Mouse (Mus musculus) heart, adult 2 months (tissue): ENCODE results near the gene Spock3. TPM values are rescaled to one million over a fixed set of nuclear protein-coding genes. Genes with fewer than 3 reads are reported as not detected.

Experiments
- DNase-seq, 2 experiments: peaks; one replicate each; pipeline ENCODE4 v3.0.0; 2021
- H3K27ac ChIP-seq: fragments of 200-600 bp; 2 replicates; pipeline ENCODE4 v1.8.1; 2022
- H3K27me3 ChIP-seq: fragments of 200-500 bp; 2 replicates; pipeline ENCODE4 v1.6.1; 2012; ENCODE audit warnings: mild to moderate bottlenecking, low read length, inconsistent platforms, mixed read lengths; ENCODE audit not compliant: control insufficient read depth, insufficient read depth
- H3K36me3 ChIP-seq: fragments of 200-500 bp; 2 replicates; pipeline ENCODE4 v1.6.1; 2012; ENCODE audit warnings: low read length, inconsistent platforms; ENCODE audit not compliant: control insufficient read depth, insufficient read depth
- H3K4me1 ChIP-seq: fragments of 200-500 bp; 2 replicates; pipeline ENCODE4 v1.6.1; 2011; ENCODE audit warnings: low read length; ENCODE audit not compliant: control insufficient read depth, insufficient read depth
- H3K4me3 ChIP-seq: fragments of 200-600 bp; 2 replicates; pipeline ENCODE4 v1.8.1; 2022
- H3K79me2 ChIP-seq: fragments of 200-500 bp; replicated peaks from 2 replicates; pipeline ENCODE4 v1.6.1; 2012; ENCODE audit warnings: mild to moderate bottlenecking, inconsistent platforms, low read length, moderate library complexity, mixed read lengths; ENCODE audit not compliant: control insufficient read depth, insufficient read depth
- H3K9ac ChIP-seq: fragments of 200-500 bp; 2 replicates; pipeline ENCODE4 v1.6.1; 2012; ENCODE audit warnings: low read depth, mild to moderate bottlenecking, control low read depth, inconsistent platforms, low read length, mixed read lengths
- CTCF ChIP-seq: fragments of 200-600 bp; IDR thresholded peaks from 2 replicates; pipeline ENCODE4 v1.8.1; 2022; ENCODE audit warnings: antibody characterized with exemption, mild to moderate bottlenecking, moderate library complexity
- EP300 ChIP-seq: fragments of 200-500 bp; IDR thresholded peaks from 2 replicates; pipeline ENCODE4 v1.6.1; 2011; ENCODE audit warnings: low read depth, low read length, control low read depth; ENCODE audit not compliant: insufficient read depth
- POLR2A ChIP-seq: fragments of 200-500 bp; IDR thresholded peaks from 2 replicates; pipeline ENCODE4 v1.6.1; 2011; ENCODE audit warnings: mild to moderate bottlenecking, low read depth, low read length, control low read depth; ENCODE audit not compliant: insufficient read depth
- WGBS: fragments of 180-500 bp; shearing (Covaris S2); methylation state at CpG from one replicate; pipeline ENCODE4 v1.1.7; 2018; 5-methylcytosine and 5-hydroxymethylcytosine counted together
- intact Hi-C: fragments of 180-260 bp; cut with DNase I; formaldehyde crosslinking; loops from one replicate; pipeline ENCODE4 v1.15.1; 2025
- long read RNA-seq: library from polyadenylated mRNA; stranded (forward); transcript quantifications from one replicate; pipeline ENCODE4 v2.0.0, GENCODE M21; 2021
- polyA plus RNA-seq: library from polyadenylated mRNA; depleted of rRNA; stranded (reverse); fragments of >200 nt; gene quantifications from 2 replicates; pipeline ENCODE4 v1.2.3, GENCODE M21; 2012; rRNA removed
- total RNA-seq, 2 experiments: library from RNA; stranded (reverse); gene quantifications; 2 replicates each; pipeline ENCODE4 v1.2.3; 2021

Gene Spock3
- total RNA-seq (under 1 TPM in 1 of 2 experiments, not detected in 1; 0.14 TPM), polyA plus RNA-seq (0.08 and 0.18 TPM in 2 replicates)
- long read RNA-seq: 0 reads

DNA sequence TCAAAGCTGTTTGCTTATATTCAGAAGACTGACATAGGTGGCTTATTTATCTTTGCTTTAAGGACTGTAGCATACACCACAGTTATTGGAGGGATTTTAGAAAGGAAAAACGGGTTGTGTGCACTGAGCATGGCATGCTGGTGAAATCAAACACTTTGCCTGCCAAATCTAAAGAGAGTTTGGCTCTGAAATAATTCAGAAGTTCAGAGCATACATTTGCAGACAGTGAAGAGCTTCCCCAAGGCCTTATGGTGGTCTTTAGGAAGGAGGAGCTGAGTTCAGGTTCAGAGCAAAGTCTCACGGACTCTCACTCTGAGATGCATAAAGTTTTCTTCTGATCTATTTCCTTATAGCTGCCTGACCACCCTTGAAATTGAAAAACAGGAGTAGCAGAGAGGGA, at the start of gene Spock3:
Spock3 (plus strand) TSS at position 301 of the 400 bp plus-strand sequence.
- H3K4me1 ChIP-seq: no peaks in the 10 kb centered on the region
- TF ChIP-seq POLR2A: no peak
- no peak for TF ChIP-seq EP300
- peaks cover 4% of the 10 kb centered on the region; the same call in 1 of the 2 replicates for H3K27me3 ChIP-seq
- H3K79me2 ChIP-seq: no peaks in the 10 kb centered on the region
- no peak within 1 kb of the TSS for H3K4me3 ChIP-seq
- H3K27ac ChIP-seq: no peak within 1 kb of the TSS
- intact Hi-C loops: no loop called here
- H3K9ac ChIP-seq: no peak within 1 kb of the TSS
- H3K36me3 ChIP-seq: no peaks in the 10 kb centered on the region
- WGBS: 42% methylated on average over 2 of the region's 2 CpGs
- no peak for DNase-seq

DNA sequence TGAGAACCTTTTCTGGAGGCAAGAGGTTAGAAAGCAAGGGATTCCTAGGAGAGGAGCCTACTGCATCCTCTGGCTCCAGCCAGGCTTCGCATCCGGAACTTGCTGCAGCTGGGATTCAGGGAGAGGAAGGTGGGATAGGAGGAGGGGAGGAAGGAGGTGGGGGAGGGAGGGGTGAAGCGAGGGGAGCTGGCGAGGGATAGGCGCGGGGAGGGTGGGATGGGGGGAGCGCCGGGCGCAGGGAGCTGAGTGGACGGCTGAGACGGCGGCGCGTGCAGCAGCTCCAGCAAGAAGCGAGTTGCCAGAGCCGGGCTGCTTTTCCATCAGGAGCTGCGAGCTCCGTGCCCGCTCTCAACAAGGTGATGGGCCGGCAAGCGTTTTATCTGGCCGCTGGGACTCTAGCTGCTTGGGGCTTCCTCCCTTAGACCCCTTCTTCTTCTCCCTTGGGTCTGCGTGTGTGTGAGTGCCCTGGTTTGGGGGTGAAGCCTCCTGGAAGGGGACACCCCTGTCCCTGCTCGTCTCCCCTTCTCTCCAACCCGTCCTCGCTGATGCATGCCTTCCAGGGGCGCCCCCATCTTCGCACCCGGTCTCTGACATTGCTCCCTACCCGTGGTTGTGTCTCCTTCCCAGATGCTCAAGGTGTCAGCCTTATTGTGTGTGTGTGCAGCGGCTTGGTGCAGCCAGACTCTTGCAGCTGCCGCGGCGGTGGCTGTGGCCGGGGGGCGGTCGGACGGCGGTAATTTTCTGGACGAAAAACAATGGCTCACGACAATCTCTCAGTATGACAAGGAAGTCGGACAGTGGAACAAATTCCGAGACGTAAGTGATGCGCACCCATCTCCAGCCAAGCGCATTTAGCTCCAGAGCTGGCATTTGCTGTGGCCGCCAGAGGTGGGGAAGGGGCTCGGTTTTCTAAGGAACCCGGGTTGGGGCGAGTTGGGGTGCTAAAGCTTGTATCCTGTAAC, 645 bp downstream of the Spock3 start:
- Histone ChIP-seq H3K4me3 (no peak overlapping the region), H3K27me3 (peaks cover 4% of the 10 kb centered on the region; the same call in 1 of the 2 replicates), H3K36me3 (no peaks in the 10 kb centered on the region), H3K79me2 (no peaks in the 10 kb centered on the region), H3K9ac (no peak overlapping the region), H3K4me1 (no peaks in the 10 kb centered on the region), H3K27ac (no peak overlapping the region)
- no peak for TF ChIP-seq EP300
- no peak for TF ChIP-seq POLR2A
- TF ChIP-seq CTCF: no peak
- WGBS: 1% methylated on average over 48 of the region's 50 CpGs
- intact Hi-C loops: no loop called here
- no peak for DNase-seq

DNA sequence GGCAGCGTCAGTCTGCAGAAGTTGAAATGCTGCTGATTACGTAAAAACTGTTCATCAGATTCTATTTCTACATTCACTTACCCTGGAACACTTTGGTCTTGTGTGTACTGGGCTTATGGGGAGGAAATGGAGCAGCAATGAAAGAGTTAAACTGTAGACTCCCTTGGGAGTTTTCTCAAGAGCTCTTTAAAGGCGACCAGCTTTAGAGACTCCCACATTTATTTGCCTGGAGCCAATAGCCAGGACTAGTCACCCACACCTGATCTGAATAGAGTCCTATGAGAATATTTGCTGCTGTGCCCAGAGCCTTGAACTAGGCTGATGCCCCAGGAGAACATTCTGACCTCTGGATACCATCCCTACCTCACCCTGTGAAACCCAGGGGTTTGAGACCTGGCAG, 1.7 kb downstream of the Spock3 start:
- intact Hi-C loops: no loop called here
- WGBS: 32% methylated on average over 3 of the region's 3 CpGs
- DNase-seq: no peak
- TF ChIP-seq CTCF (no peak), POLR2A (no peak), EP300 (no peak)
- no peak overlapping the region for H3K27ac ChIP-seq
- H3K36me3 ChIP-seq: no peaks in the 10 kb centered on the region
- H3K4me3 ChIP-seq: no peak overlapping the region
- no peak overlapping the region for H3K9ac ChIP-seq
- no peaks in the 10 kb centered on the region for H3K79me2 ChIP-seq
- H3K4me1 ChIP-seq: no peaks in the 10 kb centered on the region
- peaks cover 4% of the 10 kb centered on the region; the same call in 1 of the 2 replicates for H3K27me3 ChIP-seq

DNA sequence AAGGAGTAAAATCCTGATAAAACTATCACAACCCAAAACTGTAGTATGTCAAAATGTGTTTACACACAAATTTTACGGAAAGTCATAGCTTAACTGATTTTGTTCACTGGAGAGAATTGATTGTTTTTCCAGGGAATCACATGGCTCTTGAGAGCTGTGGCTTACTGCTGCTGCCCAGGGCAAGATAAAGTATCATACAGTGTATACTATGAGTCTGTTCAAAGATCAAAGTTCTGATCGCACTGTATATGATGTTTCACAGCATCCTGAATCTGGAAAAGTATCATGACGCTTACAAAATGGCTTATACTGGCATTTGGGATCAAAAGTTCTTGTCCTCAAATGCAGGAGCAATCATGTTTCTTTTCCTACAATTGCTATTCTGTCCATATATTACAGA, 11.8 kb downstream of the Spock3 start:
- DNase-seq: no peak
- 81% methylated on average over 3 of the region's 3 CpGs for WGBS
- intact Hi-C loops: no loop called here
- no peak overlapping the region for H3K9ac ChIP-seq
- TF ChIP-seq POLR2A: no peak
- no peak for TF ChIP-seq EP300
- TF ChIP-seq CTCF: no peak
- no peak overlapping the region for H3K4me3 ChIP-seq
- no peaks in the 10 kb centered on the region for H3K36me3 ChIP-seq
- H3K27ac ChIP-seq: no peak overlapping the region
- no peaks in the 10 kb centered on the region for H3K27me3 ChIP-seq
- H3K4me1 ChIP-seq: no peaks in the 10 kb centered on the region
- no peaks in the 10 kb centered on the region for H3K79me2 ChIP-seq

DNA sequence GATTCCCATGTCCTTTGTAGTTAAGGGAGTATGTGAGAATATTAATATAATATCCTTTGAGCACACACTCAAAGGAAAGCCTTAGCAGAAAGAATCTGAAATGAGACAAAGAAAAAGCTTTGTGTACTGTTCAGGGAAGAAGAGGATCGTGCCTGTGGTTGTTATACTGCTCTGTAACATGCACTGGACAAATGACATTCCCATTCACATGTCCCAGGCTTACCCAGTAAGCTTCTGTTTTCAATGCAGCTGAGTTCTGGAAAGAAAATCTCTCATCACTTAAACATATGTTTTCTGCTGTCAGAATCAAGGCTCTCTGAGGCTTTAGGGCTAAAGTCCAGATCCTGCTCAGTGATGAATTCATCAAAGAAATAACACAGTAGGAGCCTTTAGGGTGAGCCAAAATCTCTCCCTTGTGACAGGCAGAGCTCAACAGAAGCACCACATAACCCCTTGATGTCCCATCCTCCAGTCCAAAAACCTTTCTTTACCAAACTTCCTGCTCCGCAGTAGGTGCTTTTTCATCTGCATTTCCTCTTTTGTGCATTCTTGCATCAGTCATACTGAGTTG, 19.1 kb downstream of the Spock3 start:
- no peak for TF ChIP-seq POLR2A
- TF ChIP-seq CTCF: no peak
- TF ChIP-seq EP300: no peak
- intact Hi-C loops: no loop called here
- 65% methylated on average over 2 of the region's 2 CpGs for WGBS

DNA sequence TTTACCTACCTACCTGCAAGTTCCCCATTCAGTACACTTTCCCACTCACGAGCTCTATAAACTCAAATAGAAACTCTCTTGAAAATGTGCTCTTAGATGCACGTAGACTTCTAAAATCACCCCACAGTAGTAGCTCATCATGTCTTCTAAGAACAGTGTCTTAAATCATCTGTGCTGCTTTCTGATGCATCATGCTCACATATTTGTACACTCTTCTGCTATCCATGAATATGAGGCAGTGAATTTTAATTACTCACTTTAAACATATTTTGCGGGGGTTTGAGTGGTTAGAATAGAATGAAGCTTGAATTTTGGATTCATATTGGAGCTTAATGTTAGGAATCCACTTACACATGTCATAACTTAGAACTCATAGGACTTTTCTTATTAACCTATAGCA, 138.2 kb downstream of the Spock3 start:
- no peaks in the 10 kb centered on the region for H3K36me3 ChIP-seq
- TF ChIP-seq CTCF: no peak
- TF ChIP-seq POLR2A: no peak
- TF ChIP-seq EP300: no peak
- no peaks in the 10 kb centered on the region for H3K79me2 ChIP-seq
- intact Hi-C loops: no loop called here
- H3K27me3 ChIP-seq: no peaks in the 10 kb centered on the region
- no peak for DNase-seq
- H3K4me3 ChIP-seq: no peak overlapping the region
- H3K9ac ChIP-seq: no peak overlapping the region
- no peaks in the 10 kb centered on the region for H3K4me1 ChIP-seq
- WGBS: 66% methylated on average over 3 of the region's 3 CpGs
- no peak overlapping the region for H3K27ac ChIP-seq

More for the DNA sequence above, 19.1 kb downstream of the Spock3 start:
- no peak overlapping the region for H3K9ac ChIP-seq
- no peak overlapping the region for H3K4me3 ChIP-seq
- H3K79me2 ChIP-seq: no peaks in the 10 kb centered on the region
- H3K36me3 ChIP-seq: no peaks in the 10 kb centered on the region
- H3K27ac ChIP-seq: no peak overlapping the region
- H3K27me3 ChIP-seq: no peaks in the 10 kb centered on the region
- no peak for DNase-seq
- no peaks in the 10 kb centered on the region for H3K4me1 ChIP-seq
